Mouse (Mus musculus) limb, embryonic 14.5 days (tissue): ENCODE results near the gene Wt1. TPM values are rescaled to one million over a fixed set of nuclear protein-coding genes. Genes with fewer than 3 reads are reported as not detected.

Experiments
- ATAC-seq: fragments of 200-750 bp; cut with Nextera tagmentation; 2 replicates; pipeline ENCODE4 v1.8.0; 2017; ENCODE audit warnings: low read depth, moderate number of reproducible peaks, moderate TSS enrichment; ENCODE audit not compliant: low FRiP score
- DNase-seq: peaks from one replicate; pipeline ENCODE4 v3.0.0-alpha.2; 2015; ENCODE audit warnings: low spot score
- H3K27ac ChIP-seq: fragments of 300-500 bp; sonication (generic); replicated peaks from 2 replicates; pipeline ENCODE4 v1.5.1; 2014; ENCODE audit warnings: low read depth, mild to moderate bottlenecking, low read length, moderate library complexity, mixed read lengths
- H3K27me3 ChIP-seq: fragments of 300-500 bp; sonication (generic); 2 replicates; pipeline ENCODE4 v1.6.1; 2014; ENCODE audit warnings: low read length, mixed read lengths; ENCODE audit not compliant: control insufficient read depth, insufficient read depth
- H3K36me3 ChIP-seq: fragments of 300-500 bp; sonication (generic); 2 replicates; pipeline ENCODE4 v1.6.1; 2014; ENCODE audit warnings: mild to moderate bottlenecking, low read length, moderate library complexity, mixed read lengths; ENCODE audit not compliant: control insufficient read depth, insufficient read depth
- H3K4me1 ChIP-seq: fragments of 300-500 bp; sonication (generic); 2 replicates; pipeline ENCODE4 v1.6.1; 2014; ENCODE audit warnings: antibody characterized with exemption, low read length, mixed read lengths; ENCODE audit not compliant: control insufficient read depth, insufficient read depth
- H3K4me2 ChIP-seq: fragments of 300-500 bp; sonication (generic); replicated peaks from 2 replicates; pipeline ENCODE4 v1.6.1; 2014; ENCODE audit warnings: low read depth, mild to moderate bottlenecking, low read length, moderate library complexity; ENCODE audit not compliant: severe bottlenecking
- H3K4me3 ChIP-seq: fragments of 300-500 bp; sonication (generic); replicated peaks from 2 replicates; pipeline ENCODE4 v1.5.1; 2014; ENCODE audit warnings: low read length
- H3K9ac ChIP-seq: fragments of 300-500 bp; sonication (generic); 2 replicates; pipeline ENCODE4 v1.6.1; 2014; ENCODE audit warnings: mild to moderate bottlenecking, low read depth, low read length, moderate library complexity; ENCODE audit not compliant: severe bottlenecking
- H3K9me3 ChIP-seq: fragments of 300-500 bp; sonication (generic); 2 replicates; pipeline ENCODE4 v1.6.1; 2016; ENCODE audit warnings: low read length; ENCODE audit not compliant: control insufficient read depth
- POLR2A ChIP-seq: fragments of 200-500 bp; IDR thresholded peaks from 2 replicates; pipeline ENCODE4 v1.8.0; 2012; ENCODE audit warnings: inconsistent platforms, mild to moderate bottlenecking, moderate library complexity, borderline replicate concordance; ENCODE audit not compliant: insufficient read depth, insufficient read length; ENCODE audit errors: extremely low read depth
- WGBS: fragments of 180-500 bp; shearing (Covaris S2); extraction: QIAGEN DNeasy Blood & Tissue Kit; methylation state at CpG from one replicate; pipeline ENCODE4 v1.1.7; 2014; 5-methylcytosine and 5-hydroxymethylcytosine counted together
- polyA plus RNA-seq, 2 experiments: library from polyadenylated mRNA; depleted of rRNA in 1 of 2; stranded (reverse) in 1 of 2; unstranded in 1 of 2; fragments of >200 nt; fragmentation: Nextera tagmentation in 1 of 2; extraction: Ambion mirVana in 1 of 2; gene quantifications; 2 replicates each; pipeline versions ENCODE4 v1.2.1 to v1.2.3; 2012 to 2014

Wt1 gene
- polyA plus RNA-seq, 2 experiments: 0.22 to 1.3 TPM

DNA sequence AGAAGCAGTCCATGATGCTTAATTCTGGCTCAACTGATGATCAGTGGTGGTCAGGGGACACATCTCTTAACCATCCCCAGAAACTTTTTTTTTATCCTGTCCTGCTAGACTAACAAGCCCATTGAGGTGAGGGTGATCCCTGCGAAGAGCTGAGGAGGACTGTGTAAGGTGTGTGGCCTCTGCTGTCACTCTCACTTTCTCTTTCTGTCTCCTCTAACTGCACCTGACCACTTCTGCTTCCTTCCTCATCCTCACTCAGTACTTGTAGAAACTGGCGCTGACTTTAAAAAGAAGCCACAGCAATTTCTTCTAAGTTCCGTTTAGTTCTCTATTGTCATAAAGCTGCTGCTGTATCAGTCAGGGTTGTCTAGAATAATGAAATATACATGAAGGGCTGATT, 58.8 kb downstream of the Wt1 start:
- TF ChIP-seq POLR2A: no peak
- no peaks in the 10 kb centered on the region for H3K9me3 ChIP-seq
- DNase-seq: no peak
- H3K27me3 ChIP-seq: no peaks in the 10 kb centered on the region
- WGBS: 86% methylated on average over 3 of the region's 3 CpGs
- no peaks in the 10 kb centered on the region for H3K4me1 ChIP-seq
- H3K4me3 ChIP-seq: no peak overlapping the region
- H3K4me2 ChIP-seq: no peak overlapping the region
- no peaks in the 10 kb centered on the region for H3K36me3 ChIP-seq
- ATAC-seq: no peak
- no peak overlapping the region for H3K27ac ChIP-seq
- no peak overlapping the region for H3K9ac ChIP-seq

DNA sequence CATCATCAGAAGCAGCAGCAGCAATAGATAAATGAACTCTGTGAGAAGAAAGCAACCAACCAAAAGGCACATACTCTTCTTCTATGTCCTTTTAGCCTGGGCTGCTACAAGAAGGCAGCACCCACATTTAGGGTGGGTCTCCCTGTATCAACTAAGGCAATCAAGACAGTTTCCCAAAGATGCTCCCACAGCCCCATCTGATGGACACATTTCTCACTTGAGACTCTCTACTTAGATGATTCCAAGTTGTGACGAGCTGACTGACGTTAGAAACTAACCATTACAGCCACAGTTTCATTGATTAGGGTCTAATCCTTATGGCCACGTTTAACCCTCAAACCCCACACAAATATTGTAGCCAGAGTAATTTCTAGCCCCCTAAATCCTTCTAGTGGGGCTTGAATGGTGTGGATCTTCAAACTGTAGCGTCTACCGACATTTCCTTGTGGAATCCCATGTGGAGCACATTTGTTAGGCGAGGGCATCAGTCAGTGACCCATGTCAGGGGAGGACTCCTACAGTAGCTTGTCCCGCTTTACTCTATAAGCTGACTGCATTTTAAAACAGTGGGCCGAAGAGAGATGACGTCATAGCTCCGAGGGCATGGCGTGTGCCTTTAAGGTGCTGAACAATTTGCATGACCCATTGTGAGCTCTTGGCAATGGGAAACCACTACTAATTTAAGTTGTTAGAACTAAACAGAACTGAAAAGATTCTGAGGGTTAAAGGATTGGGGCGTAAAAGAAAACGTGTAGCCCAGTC, 59.6 kb downstream of the Wt1 start:
- Histone ChIP-seq H3K9me3 (no peaks in the 10 kb centered on the region), H3K4me3 (no peak overlapping the region), H3K27ac (no peak overlapping the region), H3K9ac (no peak overlapping the region), H3K27me3 (no peaks in the 10 kb centered on the region), H3K36me3 (no peaks in the 10 kb centered on the region), H3K4me2 (no peak overlapping the region), H3K4me1 (no peaks in the 10 kb centered on the region)
- DNase-seq (no peak), ATAC-seq (no peak)
- no peak for TF ChIP-seq POLR2A
- 79% methylated on average over 13 of the region's 13 CpGs for WGBS

DNA sequence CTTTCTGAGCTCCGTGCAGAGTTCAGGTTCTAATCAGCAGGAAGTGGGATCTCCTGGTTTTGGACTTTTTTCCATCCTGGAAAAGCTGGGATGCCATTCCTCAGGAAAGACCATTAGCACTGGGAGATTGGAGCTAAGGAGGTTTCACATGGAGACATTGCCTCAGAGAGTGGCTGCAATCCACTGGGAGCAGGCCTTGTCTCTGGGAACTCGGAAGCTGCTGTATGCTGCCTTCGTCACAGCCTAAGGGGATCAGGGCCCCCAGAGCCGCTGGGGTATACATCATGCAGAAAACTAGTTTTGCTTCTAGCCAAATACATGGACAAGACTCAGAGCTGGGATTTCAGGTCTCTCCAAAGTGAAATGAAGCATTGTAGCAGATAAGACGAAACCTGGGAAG, 60.3 kb downstream of the Wt1 start:
- 59% methylated on average over 5 of the region's 5 CpGs for WGBS
- DNase-seq (no peak), ATAC-seq (no peak)
- Histone ChIP-seq H3K4me2 (no peak overlapping the region), H3K4me1 (no peaks in the 10 kb centered on the region), H3K9me3 (no peaks in the 10 kb centered on the region), H3K36me3 (no peaks in the 10 kb centered on the region), H3K27ac (no peak overlapping the region), H3K9ac (no peak overlapping the region), H3K27me3 (no peaks in the 10 kb centered on the region), H3K4me3 (no peak overlapping the region)
- TF ChIP-seq POLR2A: no peak

DNA sequence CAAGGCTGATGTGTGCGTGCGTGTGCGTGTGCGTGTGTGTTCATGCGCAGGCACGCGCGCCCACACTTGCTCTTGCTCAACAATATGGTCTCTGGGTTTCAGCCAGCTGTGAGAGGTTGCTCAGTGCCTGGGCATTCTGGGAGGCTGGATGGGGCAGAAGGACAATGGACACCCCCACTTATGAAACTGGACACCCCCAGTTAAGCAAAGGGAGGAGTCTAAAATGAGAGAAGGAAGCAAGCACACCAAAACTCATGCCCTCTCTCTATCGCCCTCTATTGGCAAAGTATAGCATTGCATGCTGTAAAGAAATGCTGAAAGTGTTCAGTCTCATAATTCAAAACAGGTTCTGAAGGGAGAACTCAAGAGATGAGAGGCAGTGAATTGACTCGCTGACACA, 61.9 kb downstream of the Wt1 start:
- 77% methylated on average over 10 of the region's 10 CpGs for WGBS
- ATAC-seq (no peak), DNase-seq (no peak)

DNA sequence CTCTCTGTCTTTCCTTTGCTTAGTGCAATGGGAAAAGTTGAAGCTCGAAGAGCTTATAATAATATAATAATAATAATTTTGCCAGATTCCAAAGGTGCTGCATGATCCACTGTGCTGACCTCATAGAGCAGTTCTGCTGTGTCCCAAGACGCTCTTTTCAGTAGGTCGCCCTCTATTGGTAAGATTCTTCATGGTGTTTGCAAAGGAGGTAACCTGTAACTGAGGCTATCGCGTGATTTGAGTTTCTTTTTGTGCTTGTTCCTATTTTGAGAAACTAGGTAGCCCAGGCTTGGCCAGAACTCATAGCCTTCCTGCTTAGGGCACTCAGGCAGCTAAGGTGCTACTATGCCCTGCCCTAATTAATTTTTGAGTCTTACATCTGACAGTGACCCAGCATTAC, 63.0 kb downstream of the Wt1 start:
- WGBS: 29% methylated on average over 5 of the region's 5 CpGs
- no peak for ATAC-seq
- no peak for DNase-seq

More for the DNA sequence above, 61.9 kb downstream of the Wt1 start:
- Histone ChIP-seq H3K4me1 (no peaks in the 10 kb centered on the region), H3K9me3 (no peaks in the 10 kb centered on the region), H3K36me3 (no peaks in the 10 kb centered on the region), H3K4me2 (no peak overlapping the region), H3K4me3 (no peak overlapping the region), H3K27ac (no peak overlapping the region), H3K9ac (no peak overlapping the region), H3K27me3 (no peaks in the 10 kb centered on the region)
- no peak for TF ChIP-seq POLR2A

More for the DNA sequence above, 63.0 kb downstream of the Wt1 start:
- no peak overlapping the region for H3K9ac ChIP-seq
- H3K4me2 ChIP-seq: no peak overlapping the region
- TF ChIP-seq POLR2A: no peak
- no peak overlapping the region for H3K27ac ChIP-seq
- H3K4me1 ChIP-seq: no peaks in the 10 kb centered on the region
- H3K27me3 ChIP-seq: no peaks in the 10 kb centered on the region
- H3K9me3 ChIP-seq: no peaks in the 10 kb centered on the region
- H3K4me3 ChIP-seq: no peak overlapping the region
- no peaks in the 10 kb centered on the region for H3K36me3 ChIP-seq
